In the genomic region with DNA sequence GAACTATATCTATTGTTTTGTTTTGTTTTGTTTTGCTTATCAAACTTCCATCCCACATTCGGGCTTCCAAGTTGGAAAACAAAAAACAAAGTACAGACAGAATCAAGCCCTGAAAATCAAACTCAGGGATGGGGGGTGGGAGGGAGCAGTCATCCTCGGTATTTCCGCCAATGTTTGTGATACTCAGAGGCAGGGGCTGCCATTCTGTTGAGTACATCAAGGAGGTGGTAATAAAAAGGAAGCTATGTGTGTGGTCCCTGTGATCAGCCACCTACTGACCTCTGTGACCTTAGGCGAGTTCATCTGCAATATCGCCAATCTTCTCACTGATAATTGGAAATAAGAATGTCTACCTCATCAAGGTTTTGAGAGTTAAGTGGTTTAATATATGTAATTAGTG, we compare ENCODE assay signal across 9 mouse cellular contexts. TPM values are rescaled to one million over a fixed set of nuclear protein-coding genes. Genes with fewer than 3 reads are reported as not detected.
DNase-seq lines count a peak whose midpoint lies in the region; ATAC-seq and TF ChIP-seq lines count a peak whose summit lies in the region.
"Had no signal": no experiment of that assay in that cellular context is flagged by ENCODE, and none has a peak within 500 bp of the region (broad histone marks: within the 10 kb centered on the region; RNA-seq: fewer than 3 reads in every experiment).

No protein-coding gene starts in this region.

- TF ChIP-seq CTCF in bone marrow macrophage, adult 2 months (IDR thresholded peaks at IDR 0.05; ENCODE audit: low read depth, low read length) = no peak

- H3K4me2 ChIP-seq in kidney, embryonic 16.5 days (replicated peaks; ENCODE audit: low read depth, low read length) = peak overlapping the region; percentile 58
- peak overlapping the region; percentile 43 for H3K4me2 ChIP-seq in hindbrain, embryonic 14.5 days (replicated peaks)
- peak overlapping the region; percentile 77 for H3K4me2 ChIP-seq in midbrain, embryonic 14.5 days (ENCODE audit: low read length)

- H3K9me3 ChIP-seq in kidney, embryonic 16.5 days (ENCODE audit: low read length) = peaks cover 9% of the 10 kb centered on the region
- peaks cover 4% of the 10 kb centered on the region; the same call in 1 of the 2 replicates for H3K9me3 ChIP-seq in hindbrain, embryonic 14.5 days (ENCODE audit: control insufficient read depth, low read length)
- H3K9me3 ChIP-seq in midbrain, embryonic 14.5 days (ENCODE audit: control insufficient read depth, low read length) = no peaks in the 10 kb centered on the region

- no peak for TF ChIP-seq POLR2A in bone marrow macrophage, adult 2 months (IDR thresholded peaks at IDR 0.05; ENCODE audit: borderline replicate concordance, low read depth, low read length)

- no peaks in the 10 kb centered on the region for H3K27me3 ChIP-seq in kidney, embryonic 16.5 days (ENCODE audit: insufficient read depth, low read length)
- H3K27me3 ChIP-seq in hindbrain, embryonic 14.5 days (ENCODE audit: control insufficient read depth, insufficient read depth, low read length) = no peaks in the 10 kb centered on the region
- H3K27me3 ChIP-seq in midbrain, embryonic 14.5 days (ENCODE audit: control insufficient read depth, insufficient read depth, low read length) = no peaks in the 10 kb centered on the region

- no peak for ATAC-seq in kidney, embryonic 16.5 days (ENCODE audit: low FRiP score, low TSS enrichment)
- no peak; the same call in 1 of the 2 replicates for ATAC-seq in hindbrain, embryonic 14.5 days (ENCODE audit: low FRiP score)
- no peak for ATAC-seq in midbrain, embryonic 14.5 days (ENCODE audit: low FRiP score, low TSS enrichment)

- peaks cover 21% of the 10 kb centered on the region for H3K4me1 ChIP-seq in kidney, embryonic 16.5 days (ENCODE audit: insufficient read depth, low read length)
- 0 out of 2 replicates have a peak, but pooled peaks cover 2% of the 10 kb centered on the region for H3K4me1 ChIP-seq in bone marrow macrophage, adult 2 months (ENCODE audit: control insufficient read depth, insufficient read depth, low read length)
- peaks cover 11% of the 10 kb centered on the region for H3K4me1 ChIP-seq in hindbrain, embryonic 14.5 days (replicated peaks; ENCODE audit: control insufficient read depth, insufficient read depth, low read length)
- H3K4me1 ChIP-seq in midbrain, embryonic 14.5 days (ENCODE audit: control insufficient read depth, insufficient read depth, low read length) = peaks cover 11% of the 10 kb centered on the region

- no peak for DNase-seq in kidney, postnatal 10 days
- DNase-seq in hindbrain, embryonic 14.5 days (ENCODE audit: low spot score) = no peak
- no peak for DNase-seq in midbrain, embryonic 14.5 days
- DNase-seq in layer of hippocampus, postnatal 14 days (ENCODE audit: low spot score in 2 of 2) = no peak
- DNase-seq in cerebellum, postnatal 4 days (ENCODE audit: low spot score in 2 of 2) = no peak
- DNase-seq in right cerebral cortex, adult 2 months (ENCODE audit: low spot score in 2 of 2) = no peak

- 13% methylated on average over 5 of the region's 5 CpGs for WGBS in kidney, embryonic 16.5 days
- WGBS in hindbrain, embryonic 14.5 days = 27% methylated on average over 5 of the region's 5 CpGs
- 22% methylated on average over 5 of the region's 5 CpGs for WGBS in midbrain, embryonic 14.5 days

- no peaks in the 10 kb centered on the region for H3K36me3 ChIP-seq in kidney, embryonic 16.5 days (ENCODE audit: insufficient read depth, low read length)
- no peaks in the 10 kb centered on the region for H3K36me3 ChIP-seq in hindbrain, embryonic 14.5 days (replicated peaks; ENCODE audit: control insufficient read depth, insufficient read depth)
- no peaks in the 10 kb centered on the region for H3K36me3 ChIP-seq in midbrain, embryonic 14.5 days (ENCODE audit: control insufficient read depth, insufficient read depth, low read length)

- H3K4me3 ChIP-seq in kidney, embryonic 16.5 days (ENCODE audit: low read length) = peak overlapping the region; percentile 76
- peak overlapping the region; percentile 71 for H3K4me3 ChIP-seq in bone marrow macrophage, adult 2 months (ENCODE audit: insufficient read depth, low read length)
- H3K4me3 ChIP-seq in hindbrain, embryonic 14.5 days (replicated peaks; ENCODE audit: low read length) = peak overlapping the region; percentile 85
- H3K4me3 ChIP-seq in midbrain, embryonic 14.5 days (replicated peaks; ENCODE audit: low read depth, low read length) = peak overlapping the region; percentile 79; the same call in 1 of the 2 replicates

- H3K9ac ChIP-seq in kidney, embryonic 16.5 days (replicated peaks; ENCODE audit: low read length) = 0 out of 2 replicates have a peak overlapping the region, but pooled peaks have one; percentile 22
- no peak overlapping the region for H3K9ac ChIP-seq in hindbrain, embryonic 14.5 days
- no peak overlapping the region for H3K9ac ChIP-seq in midbrain, embryonic 14.5 days (replicated peaks; ENCODE audit: low read length)

- H3K27ac ChIP-seq in kidney, embryonic 16.5 days (ENCODE audit: low read length) = no peak overlapping the region
- H3K27ac ChIP-seq in bone marrow macrophage, adult 2 months (ENCODE audit: insufficient read depth, low read depth, low read length) = 0 out of 2 replicates have a peak overlapping the region, but pooled peaks have one; percentile 7
- no peak overlapping the region for H3K27ac ChIP-seq in hindbrain, embryonic 14.5 days
- no peak overlapping the region for H3K27ac ChIP-seq in midbrain, embryonic 14.5 days (replicated peaks; ENCODE audit: low read depth, low read length)

RNA-seq across cellular contexts. Expression of a gene that starts 0.3 kb away (rescaled TPM):
- polyA plus RNA-seq in kidney, embryonic 16.5 days (2015; fragmentation: Nextera tagmentation; extraction: Ambion mirVana) = 136 and 141 TPM in 2 replicates
- 5.8 and 6.2 TPM in 2 replicates for polyA plus RNA-seq in bone marrow macrophage, adult 2 months (2012; ENCODE audit: insufficient read depth, insufficient read length, missing spikeins)
- 44.8 and 48.0 TPM in 2 replicates for polyA plus RNA-seq in hindbrain, embryonic 14.5 days (2014; fragmentation: Nextera tagmentation; extraction: Ambion mirVana)
- 40.4 and 41.6 TPM in 2 replicates for polyA plus RNA-seq in midbrain, embryonic 14.5 days (2014; fragmentation: Nextera tagmentation; extraction: Ambion mirVana)
- total RNA-seq in layer of hippocampus, postnatal 14 days (2021) = 10 to 100 TPM; 67.3 to 69.6 TPM

RNA-seq across cellular contexts. Expression of a gene that starts 21.5 kb away (rescaled TPM):
- not detected in 2 replicates for polyA plus RNA-seq in kidney, embryonic 16.5 days (2015; fragmentation: Nextera tagmentation; extraction: Ambion mirVana)
- not detected in 2 replicates for polyA plus RNA-seq in bone marrow macrophage, adult 2 months (2012; ENCODE audit: insufficient read depth, insufficient read length, missing spikeins)
- not detected in 2 replicates for polyA plus RNA-seq in hindbrain, embryonic 14.5 days (2014; fragmentation: Nextera tagmentation; extraction: Ambion mirVana)
- polyA plus RNA-seq in midbrain, embryonic 14.5 days (2014; fragmentation: Nextera tagmentation; extraction: Ambion mirVana) = not detected in 2 replicates
- total RNA-seq in layer of hippocampus, postnatal 14 days (2021) = not detected
- polyA plus RNA-seq: brain, embryonic 14.5 days had no signal

RNA-seq across cellular contexts. Expression of a gene that starts 35.2 kb away (rescaled TPM):
- 0.18 and 0.32 TPM in 2 replicates for polyA plus RNA-seq in kidney, embryonic 16.5 days (2015; fragmentation: Nextera tagmentation; extraction: Ambion mirVana)
- polyA plus RNA-seq in bone marrow macrophage, adult 2 months (2012; ENCODE audit: insufficient read depth, insufficient read length, missing spikeins) = not detected in 2 replicates
- polyA plus RNA-seq in hindbrain, embryonic 14.5 days (2014; fragmentation: Nextera tagmentation; extraction: Ambion mirVana) = 0.09 and 0.26 TPM in 2 replicates
- 0.12 TPM in 1 of 2 replicates, not detected in the other for polyA plus RNA-seq in midbrain, embryonic 14.5 days (2014; fragmentation: Nextera tagmentation; extraction: Ambion mirVana)
- total RNA-seq in layer of hippocampus, postnatal 14 days (2021) = 1 to 10 TPM; 2.2 to 2.3 TPM

RNA-seq across cellular contexts. Expression of a gene that starts 54.2 kb away (rescaled TPM):
- polyA plus RNA-seq in kidney, embryonic 16.5 days (2015; fragmentation: Nextera tagmentation; extraction: Ambion mirVana) = 0.05 and 0.06 TPM in 2 replicates
- not detected in 2 replicates for polyA plus RNA-seq in bone marrow macrophage, adult 2 months (2012; ENCODE audit: insufficient read depth, insufficient read length, missing spikeins)
- polyA plus RNA-seq in hindbrain, embryonic 14.5 days (2014; fragmentation: Nextera tagmentation; extraction: Ambion mirVana) = 0.08 TPM in 1 of 2 replicates, not detected in the other
- polyA plus RNA-seq in midbrain, embryonic 14.5 days (2014; fragmentation: Nextera tagmentation; extraction: Ambion mirVana) = 0.14 TPM in 1 of 2 replicates, not detected in the other
- under 1 TPM; 0.36 to 0.44 TPM for total RNA-seq in layer of hippocampus, postnatal 14 days (2021)
